Mouse (Mus musculus) limb, embryonic 14.5 days (tissue): ENCODE measurements around the gene Fmnl3. TPM values are rescaled to one million over a fixed set of nuclear protein-coding genes. Genes with fewer than 3 reads are reported as not detected.

ENCODE experiments used
- ATAC-seq: fragments of 200-750 bp; cut with Nextera tagmentation; 2 replicates; pipeline ENCODE4 v1.8.0; 2017; ENCODE audit warnings: low read depth, moderate number of reproducible peaks, moderate TSS enrichment; ENCODE audit not compliant: low FRiP score
- DNase-seq: peaks from one replicate; pipeline ENCODE4 v3.0.0-alpha.2; 2015; ENCODE audit warnings: low spot score
- H3K27ac ChIP-seq: fragments of 300-500 bp; sonication (generic); replicated peaks from 2 replicates; pipeline ENCODE4 v1.5.1; 2014; ENCODE audit warnings: low read depth, mild to moderate bottlenecking, low read length, moderate library complexity, mixed read lengths
- H3K27me3 ChIP-seq: fragments of 300-500 bp; sonication (generic); 2 replicates; pipeline ENCODE4 v1.6.1; 2014; ENCODE audit warnings: low read length, mixed read lengths; ENCODE audit not compliant: control insufficient read depth, insufficient read depth
- H3K36me3 ChIP-seq: fragments of 300-500 bp; sonication (generic); 2 replicates; pipeline ENCODE4 v1.6.1; 2014; ENCODE audit warnings: mild to moderate bottlenecking, low read length, moderate library complexity, mixed read lengths; ENCODE audit not compliant: control insufficient read depth, insufficient read depth
- H3K4me1 ChIP-seq: fragments of 300-500 bp; sonication (generic); 2 replicates; pipeline ENCODE4 v1.6.1; 2014; ENCODE audit warnings: antibody characterized with exemption, low read length, mixed read lengths; ENCODE audit not compliant: control insufficient read depth, insufficient read depth
- H3K4me2 ChIP-seq: fragments of 300-500 bp; sonication (generic); replicated peaks from 2 replicates; pipeline ENCODE4 v1.6.1; 2014; ENCODE audit warnings: low read depth, mild to moderate bottlenecking, low read length, moderate library complexity; ENCODE audit not compliant: severe bottlenecking
- H3K4me3 ChIP-seq: fragments of 300-500 bp; sonication (generic); replicated peaks from 2 replicates; pipeline ENCODE4 v1.5.1; 2014; ENCODE audit warnings: low read length
- H3K9ac ChIP-seq: fragments of 300-500 bp; sonication (generic); 2 replicates; pipeline ENCODE4 v1.6.1; 2014; ENCODE audit warnings: mild to moderate bottlenecking, low read depth, low read length, moderate library complexity; ENCODE audit not compliant: severe bottlenecking
- H3K9me3 ChIP-seq: fragments of 300-500 bp; sonication (generic); 2 replicates; pipeline ENCODE4 v1.6.1; 2016; ENCODE audit warnings: low read length; ENCODE audit not compliant: control insufficient read depth
- POLR2A ChIP-seq: fragments of 200-500 bp; IDR thresholded peaks from 2 replicates; pipeline ENCODE4 v1.8.0; 2012; ENCODE audit warnings: inconsistent platforms, mild to moderate bottlenecking, moderate library complexity, borderline replicate concordance; ENCODE audit not compliant: insufficient read depth, insufficient read length; ENCODE audit errors: extremely low read depth
- WGBS: fragments of 180-500 bp; shearing (Covaris S2); extraction: QIAGEN DNeasy Blood & Tissue Kit; methylation state at CpG from one replicate; pipeline ENCODE4 v1.1.7; 2014; 5-methylcytosine and 5-hydroxymethylcytosine counted together
- polyA plus RNA-seq, 2 experiments: library from polyadenylated mRNA; depleted of rRNA in 1 of 2; stranded (reverse) in 1 of 2; unstranded in 1 of 2; fragments of >200 nt; fragmentation: Nextera tagmentation in 1 of 2; extraction: Ambion mirVana in 1 of 2; gene quantifications; 2 replicates each; pipeline versions ENCODE4 v1.2.1 to v1.2.3; 2012 to 2014

Gene Fmnl3
- 55.0 and 65.4 TPM in 2 replicates for polyA plus RNA-seq (2012; rRNA removed)
- 19.8 and 26.8 TPM in 2 replicates for polyA plus RNA-seq (2014; fragmentation: Nextera tagmentation; extraction: Ambion mirVana)

DNA sequence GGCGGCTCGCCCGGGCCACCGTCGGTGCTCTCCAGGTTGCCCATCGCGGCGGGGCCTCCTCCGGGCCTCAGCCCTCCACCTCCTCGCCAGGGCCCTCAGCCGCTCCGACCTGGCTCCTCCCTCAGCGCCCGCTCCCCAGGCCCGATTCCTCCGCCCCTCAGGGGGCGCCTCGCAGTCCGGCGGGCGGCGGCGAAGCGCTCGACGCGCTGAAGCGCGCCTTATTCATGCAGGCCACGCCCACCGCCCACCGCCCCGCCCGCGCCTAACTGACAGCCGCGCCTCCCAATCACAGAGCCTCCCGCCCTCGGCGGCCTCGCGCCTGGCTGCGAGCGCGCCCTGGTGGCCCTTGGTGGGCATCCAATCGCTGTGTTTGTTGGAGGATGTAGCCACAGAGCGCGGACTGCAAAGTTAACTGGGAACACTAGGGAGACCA lies at the start of gene Fmnl3:
Gene Fmnl3, minus strand, starts transcription at position 224 of the 433 bp plus-strand sequence.
- Histone ChIP-seq H3K9me3 (no peaks in the 10 kb centered on the region), H3K9ac (peak within 1 kb of the TSS; percentile 87), H3K4me1 (peaks cover 8% of the 10 kb centered on the region; the same call in 1 of the 2 replicates), H3K4me2 (peak within 1 kb of the TSS; percentile 54), H3K27me3 (no peaks in the 10 kb centered on the region), H3K4me3 (peak within 1 kb of the TSS; percentile 77), H3K36me3 (no peaks in the 10 kb centered on the region), H3K27ac (peak within 1 kb of the TSS; percentile 94)
- TF ChIP-seq POLR2A, result peak; percentile 81
- WGBS, result 4% methylated on average over 27 of the region's 48 CpGs
- ATAC-seq (peak; percentile 92), DNase-seq (peak; percentile 91)

DNA sequence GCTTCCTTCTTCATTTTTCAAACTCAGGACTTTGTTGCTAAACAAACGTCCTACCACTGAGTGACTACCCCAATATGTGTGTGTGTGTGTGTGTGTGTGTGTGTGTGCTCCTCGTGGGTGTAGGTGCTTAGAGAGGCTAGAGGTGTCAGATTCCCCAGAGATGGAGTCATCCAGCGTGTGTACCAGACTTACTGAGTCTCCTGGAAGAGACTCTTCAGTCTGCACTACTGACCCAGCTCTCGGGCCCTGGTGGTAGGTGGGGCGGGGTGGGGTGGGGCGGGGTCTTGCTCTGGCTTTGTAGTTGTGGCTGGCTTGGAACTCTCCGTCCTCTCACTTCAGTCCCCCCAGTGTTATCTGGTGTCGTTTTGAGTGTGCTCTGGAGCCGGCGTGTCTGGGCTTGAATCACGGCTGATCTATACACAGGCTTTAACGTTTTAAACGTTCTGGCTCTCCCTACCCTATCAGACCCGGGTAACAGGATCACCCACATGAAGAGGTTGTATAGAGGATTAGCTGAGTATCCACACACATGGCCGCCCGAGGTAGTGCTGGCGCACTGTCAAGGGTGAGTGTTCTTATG lies 47.5 kb upstream of the Fmnl3 start:
- DNase-seq (no peak), ATAC-seq (no peak)
- Histone ChIP-seq H3K36me3 (peaks cover 12% of the 10 kb centered on the region), H3K9ac (no peak overlapping the region), H3K4me1 (peaks cover 28% of the 10 kb centered on the region), H3K27me3 (no peaks in the 10 kb centered on the region), H3K9me3 (no peaks in the 10 kb centered on the region), H3K4me2 (no peak overlapping the region), H3K4me3 (no peak overlapping the region), H3K27ac (no peak overlapping the region; the same call in 1 of the 2 replicates)
- no peak for TF ChIP-seq POLR2A
- 29% methylated on average over 17 of the region's 17 CpGs for WGBS

DNA sequence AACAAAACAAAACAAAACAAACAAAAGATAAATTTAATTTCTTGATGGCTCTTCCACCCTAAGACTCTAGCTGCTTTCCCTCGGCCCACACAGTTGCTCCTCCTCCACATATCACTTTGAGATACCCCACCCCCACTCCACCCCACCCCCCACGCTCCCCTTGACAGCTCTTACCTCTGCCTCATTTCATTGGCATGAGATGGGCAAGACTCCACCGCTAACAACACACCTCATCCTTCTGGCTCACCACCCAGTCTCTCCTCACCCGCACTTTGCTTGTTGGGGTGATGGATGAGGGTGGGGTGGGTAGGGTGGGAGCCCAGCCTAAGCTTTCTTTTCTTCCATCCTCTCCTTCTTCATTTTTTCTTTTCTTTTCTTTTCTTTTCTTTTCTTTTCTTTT lies 46.7 kb upstream of the Fmnl3 start:
- Histone ChIP-seq H3K4me1 (peaks cover 28% of the 10 kb centered on the region), H3K4me3 (no peak overlapping the region), H3K27ac (no peak overlapping the region), H3K9me3 (no peaks in the 10 kb centered on the region), H3K4me2 (no peak overlapping the region), H3K27me3 (no peaks in the 10 kb centered on the region), H3K9ac (no peak overlapping the region), H3K36me3 (peaks cover 4% of the 10 kb centered on the region; the same call in 1 of the 2 replicates)
- ATAC-seq (no peak), DNase-seq (no peak)
- TF ChIP-seq POLR2A, result no peak
- WGBS, result 31% methylated on average over 4 of the region's 4 CpGs

DNA sequence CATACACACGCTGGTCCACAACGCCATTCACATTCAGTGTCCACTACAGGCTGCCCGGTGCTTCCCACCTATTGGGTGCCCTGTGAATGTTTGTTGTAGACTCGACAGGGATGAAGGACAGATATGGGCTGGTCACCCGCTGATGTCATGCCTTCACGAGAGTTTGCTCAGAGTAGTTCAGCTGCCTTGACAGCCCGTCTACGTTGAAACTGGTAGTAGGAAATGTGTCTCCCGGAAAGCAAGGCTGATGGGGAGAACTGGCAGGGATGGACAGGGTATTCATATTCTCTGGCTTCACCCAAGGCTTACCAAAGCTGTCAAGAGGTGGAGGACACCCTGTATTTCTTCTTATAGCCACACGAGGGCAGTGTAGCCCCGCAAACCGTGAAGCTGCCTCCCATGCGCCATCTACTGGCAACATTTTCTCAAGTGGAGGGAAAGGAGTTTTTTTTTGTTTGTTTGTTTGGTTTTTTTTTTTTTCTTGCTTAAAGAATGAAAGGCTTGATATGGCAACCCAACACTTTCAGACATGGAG lies 46.1 kb upstream of the Fmnl3 start:
- H3K27ac ChIP-seq, result no peak overlapping the region
- no peaks in the 10 kb centered on the region for H3K36me3 ChIP-seq
- no peak overlapping the region for H3K4me3 ChIP-seq
- no peak for ATAC-seq
- no peaks in the 10 kb centered on the region for H3K27me3 ChIP-seq
- WGBS, result 20% methylated on average over 13 of the region's 13 CpGs
- H3K9me3 ChIP-seq, result no peaks in the 10 kb centered on the region
- H3K4me1 ChIP-seq, result peaks cover 22% of the 10 kb centered on the region
- peak; percentile 62; the same call in 1 of the 2 replicates for TF ChIP-seq POLR2A
- H3K4me2 ChIP-seq, result no peak overlapping the region
- H3K9ac ChIP-seq, result no peak overlapping the region
- peak; percentile 78 for DNase-seq

DNA sequence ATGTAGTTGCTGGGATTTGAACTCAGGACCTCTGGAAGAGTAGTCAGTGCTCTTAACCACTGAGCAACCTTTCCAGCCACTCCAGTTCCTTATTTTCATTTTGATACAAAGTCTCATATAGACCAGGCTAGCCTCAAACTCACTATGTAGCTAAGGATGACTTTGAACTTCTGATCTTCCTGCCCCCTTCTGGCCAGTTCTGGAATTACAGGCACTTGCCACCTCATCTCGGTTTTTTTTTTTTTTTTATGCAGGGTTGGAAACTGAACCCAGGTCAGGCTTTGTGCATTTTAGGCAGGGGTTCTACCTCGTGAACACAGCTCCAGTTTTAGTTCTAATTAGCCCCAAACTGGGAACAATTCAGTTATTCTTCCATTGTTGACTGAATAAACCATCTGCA lies 45.5 kb upstream of the Fmnl3 start:
- H3K9ac ChIP-seq, result no peak overlapping the region
- 18% methylated on average over 2 of the region's 2 CpGs for WGBS
- DNase-seq, result no peak
- H3K27me3 ChIP-seq, result no peaks in the 10 kb centered on the region
- TF ChIP-seq POLR2A, result no peak
- H3K4me2 ChIP-seq, result no peak overlapping the region
- 0 out of 2 replicates have a peak, but pooled peaks cover 1% of the 10 kb centered on the region for H3K36me3 ChIP-seq
- H3K27ac ChIP-seq, result no peak overlapping the region
- peaks cover 16% of the 10 kb centered on the region for H3K4me1 ChIP-seq
- H3K4me3 ChIP-seq, result no peak overlapping the region
- ATAC-seq, result no peak
- no peaks in the 10 kb centered on the region for H3K9me3 ChIP-seq
